Mouse (Mus musculus) brown adipose tissue, adult 24 weeks (tissue): ENCODE measurements around the gene Cit. TPM values are rescaled to one million over a fixed set of nuclear protein-coding genes. Genes with fewer than 3 reads are reported as not detected.

Experiments used
- H3K27ac ChIP-seq: fragments of 200-500 bp; replicated peaks from 2 replicates; pipeline ENCODE4 v1.5.1; 2012; ENCODE audit warnings: low read depth, mild to moderate bottlenecking, low read length
- H3K4me1 ChIP-seq: fragments of 200-500 bp; 2 replicates; pipeline ENCODE4 v1.6.1; 2012; ENCODE audit warnings: low read length, mixed read lengths; ENCODE audit not compliant: control insufficient read depth, insufficient read depth, insufficient read length
- H3K4me3 ChIP-seq: fragments of 200-500 bp; 2 replicates; pipeline ENCODE4 v1.5.1; 2012; ENCODE audit warnings: low read depth, mild to moderate bottlenecking, low read length, moderate library complexity; ENCODE audit not compliant: insufficient read depth
- polyA plus RNA-seq: library from polyadenylated mRNA; stranded (reverse); fragments of >200 nt; gene quantifications from 2 replicates; pipeline ENCODE4 v1.2.4, GENCODE M21; 2012; ENCODE audit not compliant: missing spikeins, insufficient read depth, insufficient read length

The Cit gene
- polyA plus RNA-seq, 1 experiment: 0.12 TPM

GRCm38 (mm10) chr5:115869198-115869597 lies 24.1 kb downstream of the Cit start:
- no peak overlapping the region for H3K4me3 ChIP-seq
- peaks cover 7% of the 10 kb centered on the region; the same call in 1 of the 2 replicates for H3K4me1 ChIP-seq
- H3K27ac ChIP-seq: no peak overlapping the region

- no peak overlapping the region for H3K4me3 ChIP-seq
- H3K27ac ChIP-seq: no peak overlapping the region
- H3K4me1 ChIP-seq: peaks cover 5% of the 10 kb centered on the region; the same call in 1 of the 2 replicates
These were observed 26.1 kb downstream of the Cit start for GRCm38 (mm10) chr5:115871153-115871552.

GRCm38 (mm10) chr5:115872106-115872505 lies 27.0 kb downstream of the Cit start:
- H3K4me1 ChIP-seq: no peaks in the 10 kb centered on the region

GRCm38 (mm10) chr5:115872956-115873355 lies 27.9 kb downstream of the Cit start:
- H3K27ac ChIP-seq: no peak overlapping the region
- H3K4me1 ChIP-seq: no peaks in the 10 kb centered on the region

More at GRCm38 (mm10) chr5:115872106-115872505, 27.0 kb downstream of the Cit start:
- Histone ChIP-seq H3K27ac (no peak overlapping the region), H3K4me3 (no peak overlapping the region)

GRCm38 (mm10) chr5:115877425-115877824 lies 32.3 kb downstream of the Cit start:
- Histone ChIP-seq H3K4me1 (no peaks in the 10 kb centered on the region), H3K4me3 (no peak overlapping the region), H3K27ac (no peak overlapping the region)

More at GRCm38 (mm10) chr5:115872956-115873355, 27.9 kb downstream of the Cit start:
- H3K4me3 ChIP-seq: no peak overlapping the region

GRCm38 (mm10) chr5:115882165-115882564 lies 37.1 kb downstream of the Cit start:
- H3K4me3 ChIP-seq: no peak overlapping the region
- H3K4me1 ChIP-seq: no peaks in the 10 kb centered on the region
- H3K27ac ChIP-seq: no peak overlapping the region

GRCm38 (mm10) chr5:115884429-115884828 lies 39.4 kb downstream of the Cit start:
- Histone ChIP-seq H3K4me3 (no peak overlapping the region), H3K27ac (no peak overlapping the region), H3K4me1 (no peaks in the 10 kb centered on the region)

GRCm38 (mm10) chr5:115893772-115894171 lies 48.7 kb downstream of the Cit start:
- H3K4me1 ChIP-seq: no peaks in the 10 kb centered on the region
- H3K4me3 ChIP-seq: no peak overlapping the region

GRCm38 (mm10) chr5:115897036-115897435 lies 52.0 kb downstream of the Cit start:
- no peak overlapping the region for H3K27ac ChIP-seq
- no peak overlapping the region for H3K4me3 ChIP-seq
- H3K4me1 ChIP-seq: no peaks in the 10 kb centered on the region

More at GRCm38 (mm10) chr5:115893772-115894171, 48.7 kb downstream of the Cit start:
- H3K27ac ChIP-seq: no peak overlapping the region

GRCm38 (mm10) chr5:115907037-115908009 lies 62.2 kb downstream of the Cit start:
- H3K4me1 ChIP-seq: no peaks in the 10 kb centered on the region; the same call in 1 of the 2 replicates
- H3K27ac ChIP-seq: no peak overlapping the region
- peak overlapping the region; percentile 21; the same call in 1 of the 2 replicates for H3K4me3 ChIP-seq

GRCm38 (mm10) chr5:115908251-115908650 lies 63.2 kb downstream of the Cit start:
- Histone ChIP-seq H3K4me3 (no peak overlapping the region), H3K4me1 (no peaks in the 10 kb centered on the region; the same call in 1 of the 2 replicates), H3K27ac (no peak overlapping the region)

GRCm38 (mm10) chr5:115908699-115909098 lies 63.6 kb downstream of the Cit start:
- no peak overlapping the region for H3K4me3 ChIP-seq
- H3K27ac ChIP-seq: no peak overlapping the region
- no peaks in the 10 kb centered on the region; the same call in 1 of the 2 replicates for H3K4me1 ChIP-seq

- no peak overlapping the region for H3K27ac ChIP-seq
- H3K4me1 ChIP-seq: no peaks in the 10 kb centered on the region; the same call in 1 of the 2 replicates
- no peak overlapping the region for H3K4me3 ChIP-seq
These were observed 64.0 kb downstream of the Cit start for GRCm38 (mm10) chr5:115909106-115909505.

GRCm38 (mm10) chr5:115910491-115910890 lies 65.4 kb downstream of the Cit start:
- no peak overlapping the region for H3K4me3 ChIP-seq
- H3K27ac ChIP-seq: no peak overlapping the region

GRCm38 (mm10) chr5:115915481-115915880 lies 70.4 kb downstream of the Cit start:
- Histone ChIP-seq H3K27ac (no peak overlapping the region), H3K4me1 (no peaks in the 10 kb centered on the region), H3K4me3 (no peak overlapping the region)

More at GRCm38 (mm10) chr5:115910491-115910890, 65.4 kb downstream of the Cit start:
- no peaks in the 10 kb centered on the region; the same call in 1 of the 2 replicates for H3K4me1 ChIP-seq
